Mouse (Mus musculus) embryonic facial prominence, embryonic 12.5 days (tissue): ENCODE measurements around the gene Eml2. TPM values are rescaled to one million over a fixed set of nuclear protein-coding genes. Genes with fewer than 3 reads are reported as not detected.
A peak's percentile ranks its signal among the peaks of the same experiment; 100 is the strongest.

Source experiments
- ATAC-seq: fragments of 200-750 bp; cut with Nextera tagmentation; 2 replicates; pipeline ENCODE4 v1.8.0; 2017; ENCODE audit not compliant: insufficient number of reproducible peaks, insufficient read depth, low FRiP score, low TSS enrichment
- H3K27ac ChIP-seq: fragments of 300-500 bp; sonication (generic); 2 replicates; pipeline ENCODE4 v1.5.1; 2016; ENCODE audit warnings: mild to moderate bottlenecking
- H3K27me3 ChIP-seq: fragments of 300-500 bp; sonication (generic); 2 replicates; pipeline ENCODE4 v1.6.1; 2016; ENCODE audit warnings: mild to moderate bottlenecking, moderate library complexity
- H3K36me3 ChIP-seq: fragments of 300-500 bp; sonication (generic); 2 replicates; pipeline ENCODE4 v1.6.1; 2016; ENCODE audit warnings: mild to moderate bottlenecking
- H3K4me1 ChIP-seq: fragments of 300-500 bp; sonication (generic); 2 replicates; pipeline ENCODE4 v1.6.1; 2016
- H3K4me2 ChIP-seq: fragments of 300-500 bp; sonication (generic); replicated peaks from 2 replicates; pipeline ENCODE4 v1.6.1; 2016; ENCODE audit warnings: mild to moderate bottlenecking, moderate library complexity
- H3K4me3 ChIP-seq: fragments of 300-500 bp; sonication (generic); 2 replicates; pipeline ENCODE4 v1.5.1; 2016; ENCODE audit warnings: mild to moderate bottlenecking
- H3K9ac ChIP-seq: fragments of 300-500 bp; sonication (generic); 2 replicates; pipeline ENCODE4 v1.6.1; 2016; ENCODE audit warnings: mild to moderate bottlenecking, moderate library complexity
- H3K9me3 ChIP-seq: fragments of 300-500 bp; sonication (generic); 2 replicates; pipeline ENCODE4 v1.6.1; 2016; ENCODE audit warnings: mild to moderate bottlenecking, moderate library complexity
- WGBS: fragments of 180-500 bp; shearing (Covaris S2); methylation state at CpG from one replicate; pipeline ENCODE4 v1.1.7; 2016; 5-methylcytosine and 5-hydroxymethylcytosine counted together
- polyA plus RNA-seq: library from polyadenylated mRNA; unstranded; fragments of >200 nt; fragmentation: Nextera tagmentation; extraction: Ambion mirVana; gene quantifications from 2 replicates; pipeline ENCODE4 v1.2.1, GENCODE M21; 2016

Gene Eml2
- polyA plus RNA-seq, 1 experiment from 2014 or later, result 4.9 TPM

GRCm38 (mm10) chr7:19164189-19164588, 12.0 kb upstream of the Eml2 start:
- Histone ChIP-seq H3K36me3 (no peaks in the 10 kb centered on the region), H3K4me1 (peaks cover 18% of the 10 kb centered on the region), H3K4me2 (peak overlapping the region; percentile 36), H3K9ac (no peak overlapping the region), H3K4me3 (no peak overlapping the region), H3K9me3 (no peaks in the 10 kb centered on the region), H3K27me3 (peaks cover 40% of the 10 kb centered on the region), H3K27ac (no peak overlapping the region)
- 2% methylated on average over 6 of the region's 6 CpGs for WGBS
- ATAC-seq, result peak; percentile 44; the same call in 1 of the 2 replicates

- H3K9me3 ChIP-seq, result no peaks in the 10 kb centered on the region
- no peak overlapping the region for H3K27ac ChIP-seq
- no peaks in the 10 kb centered on the region for H3K36me3 ChIP-seq
- no peak for ATAC-seq
- H3K4me2 ChIP-seq, result peak overlapping the region; percentile 36; the same call in 1 of the 2 replicates
- 2% methylated on average over 13 of the region's 13 CpGs for WGBS
- H3K9ac ChIP-seq, result no peak overlapping the region
- H3K27me3 ChIP-seq, result peaks cover 32% of the 10 kb centered on the region
- H3K4me3 ChIP-seq, result no peak overlapping the region
- H3K4me1 ChIP-seq, result peaks cover 12% of the 10 kb centered on the region
Observed at GRCm38 (mm10) chr7:19164978-19165377, 11.2 kb upstream of the Eml2 start.

GRCm38 (mm10) chr7:19165656-19166423, 10.4 kb upstream of the Eml2 start, which contains the start of gene Gipr:
Gene Gipr, minus strand, starts transcription at chr7:19166127.
- Histone ChIP-seq H3K4me2 (peak within 1 kb of the TSS; percentile 36; the same call in 1 of the 2 replicates), H3K4me3 (no peak within 1 kb of the TSS), H3K9me3 (no peaks in the 10 kb centered on the region), H3K27ac (no peak within 1 kb of the TSS), H3K27me3 (peaks cover 27% of the 10 kb centered on the region), H3K36me3 (no peaks in the 10 kb centered on the region), H3K4me1 (peaks cover 7% of the 10 kb centered on the region), H3K9ac (no peak within 1 kb of the TSS)
- no peak for ATAC-seq
- WGBS, result 10% methylated on average over 14 of the region's 14 CpGs

- H3K4me1 ChIP-seq, result peaks cover 8% of the 10 kb centered on the region
- no peaks in the 10 kb centered on the region for H3K36me3 ChIP-seq
- H3K9ac ChIP-seq, result no peak overlapping the region
- no peak overlapping the region for H3K4me3 ChIP-seq
- H3K4me2 ChIP-seq, result no peak overlapping the region
- H3K27ac ChIP-seq, result no peak overlapping the region
- WGBS, result 86% methylated on average over 3 of the region's 3 CpGs
- no peaks in the 10 kb centered on the region for H3K9me3 ChIP-seq
- no peak for ATAC-seq
- H3K27me3 ChIP-seq, result peaks cover 27% of the 10 kb centered on the region
Observed at GRCm38 (mm10) chr7:19166990-19167389, 9.2 kb upstream of the Eml2 start.

GRCm38 (mm10) chr7:19169506-19169905, 6.7 kb upstream of the Eml2 start:
- no peak for ATAC-seq
- no peak overlapping the region for H3K4me2 ChIP-seq
- H3K36me3 ChIP-seq, result no peaks in the 10 kb centered on the region
- H3K4me1 ChIP-seq, result peaks cover 12% of the 10 kb centered on the region; the same call in 1 of the 2 replicates
- H3K9me3 ChIP-seq, result no peaks in the 10 kb centered on the region
- H3K27me3 ChIP-seq, result peaks cover 15% of the 10 kb centered on the region
- no peak overlapping the region for H3K27ac ChIP-seq
- 64% methylated on average over 10 of the region's 10 CpGs for WGBS
- H3K4me3 ChIP-seq, result no peak overlapping the region
- no peak overlapping the region for H3K9ac ChIP-seq

GRCm38 (mm10) chr7:19170142-19170541, 6.1 kb upstream of the Eml2 start:
- 62% methylated on average over 8 of the region's 8 CpGs for WGBS
- Histone ChIP-seq H3K9ac (no peak overlapping the region), H3K9me3 (no peaks in the 10 kb centered on the region), H3K4me3 (no peak overlapping the region), H3K4me1 (0 out of 2 replicates have a peak, but pooled peaks cover 10% of the 10 kb centered on the region), H3K4me2 (no peak overlapping the region), H3K27ac (no peak overlapping the region), H3K27me3 (peaks cover 14% of the 10 kb centered on the region), H3K36me3 (no peaks in the 10 kb centered on the region)
- no peak for ATAC-seq

GRCm38 (mm10) chr7:19171831-19172230, 4.4 kb upstream of the Eml2 start:
- no peak for ATAC-seq
- 46% methylated on average over 8 of the region's 8 CpGs for WGBS
- H3K27ac ChIP-seq, result no peak overlapping the region; the same call in 1 of the 2 replicates
- peaks cover 21% of the 10 kb centered on the region for H3K27me3 ChIP-seq
- no peak overlapping the region for H3K4me3 ChIP-seq
- H3K4me2 ChIP-seq, result no peak overlapping the region; the same call in 1 of the 2 replicates
- 0 out of 2 replicates have a peak, but pooled peaks cover 5% of the 10 kb centered on the region for H3K9me3 ChIP-seq
- no peak overlapping the region for H3K9ac ChIP-seq
- peaks cover 16% of the 10 kb centered on the region for H3K4me1 ChIP-seq
- no peaks in the 10 kb centered on the region for H3K36me3 ChIP-seq

GRCm38 (mm10) chr7:19172874-19173273, 3.3 kb upstream of the Eml2 start:
- Histone ChIP-seq H3K9ac (peak overlapping the region; percentile 39), H3K4me2 (peak overlapping the region; percentile 53), H3K36me3 (no peaks in the 10 kb centered on the region), H3K27ac (no peak overlapping the region; the same call in 1 of the 2 replicates), H3K4me1 (peaks cover 18% of the 10 kb centered on the region), H3K27me3 (peaks cover 31% of the 10 kb centered on the region), H3K4me3 (peak overlapping the region; percentile 29), H3K9me3 (0 out of 2 replicates have a peak, but pooled peaks cover 5% of the 10 kb centered on the region)
- no peak; the same call in 1 of the 2 replicates for ATAC-seq
- WGBS, result 5% methylated on average over 17 of the region's 17 CpGs

- Histone ChIP-seq H3K4me1 (peaks cover 22% of the 10 kb centered on the region), H3K27ac (no peak overlapping the region), H3K9me3 (peaks cover 10% of the 10 kb centered on the region; the same call in 1 of the 2 replicates), H3K4me3 (peak overlapping the region; percentile 39), H3K9ac (peak overlapping the region; percentile 43), H3K27me3 (peaks cover 61% of the 10 kb centered on the region), H3K4me2 (peak overlapping the region; percentile 61), H3K36me3 (no peaks in the 10 kb centered on the region)
- 0 out of 2 replicates have a peak, but pooled peaks have one; percentile 0 for ATAC-seq
- WGBS, result 8% methylated on average over 20 of the region's 21 CpGs
Observed at GRCm38 (mm10) chr7:19176516-19176947, 311 bp downstream of the Eml2 start.

- H3K9me3 ChIP-seq, result peaks cover 10% of the 10 kb centered on the region; the same call in 1 of the 2 replicates
- peaks cover 61% of the 10 kb centered on the region for H3K27me3 ChIP-seq
- WGBS, result 67% methylated on average over 7 of the region's 7 CpGs
- no peak overlapping the region for H3K4me3 ChIP-seq
- no peaks in the 10 kb centered on the region for H3K36me3 ChIP-seq
- H3K4me1 ChIP-seq, result peaks cover 26% of the 10 kb centered on the region
- H3K9ac ChIP-seq, result no peak overlapping the region
- ATAC-seq, result no peak
- H3K27ac ChIP-seq, result no peak overlapping the region
- H3K4me2 ChIP-seq, result no peak overlapping the region
Observed at GRCm38 (mm10) chr7:19177216-19177615, 995 bp downstream of the Eml2 start.

GRCm38 (mm10) chr7:19178035-19178434, 1.8 kb downstream of the Eml2 start:
- ATAC-seq, result no peak
- H3K27ac ChIP-seq, result no peak overlapping the region
- H3K36me3 ChIP-seq, result no peaks in the 10 kb centered on the region
- peaks cover 21% of the 10 kb centered on the region for H3K4me1 ChIP-seq
- peaks cover 10% of the 10 kb centered on the region; the same call in 1 of the 2 replicates for H3K9me3 ChIP-seq
- 7% methylated on average over 17 of the region's 18 CpGs for WGBS
- H3K27me3 ChIP-seq, result peaks cover 61% of the 10 kb centered on the region
- H3K9ac ChIP-seq, result no peak overlapping the region
- H3K4me2 ChIP-seq, result peak overlapping the region; percentile 30; the same call in 1 of the 2 replicates
- peak overlapping the region; percentile 11; the same call in 1 of the 2 replicates for H3K4me3 ChIP-seq
